Mouse (Mus musculus) right cerebral cortex, postnatal 10 days (tissue): Measurements from ENCODE around the gene Gon7.

Experiments used
- DNase-seq, 2 experiments: peaks; one replicate each; pipeline ENCODE4 v3.0.0; 2021; ENCODE audit warnings: low spot score in 2 of 2

The Gon7 gene

GRCm38 (mm10) chr12:102757689-102758402 is at the start of gene Gon7, which contains the start of the genes Gm28051 and Ubr7:
TSS of gene Gon7 (minus strand) at chr12:102757803.
TSS of gene Gm28051 (minus strand) at chr12:102757765.
TSS of gene Ubr7 (plus strand) at chr12:102757967.
- DNase-seq, result peak; percentile 98

- DNase-seq, result no peak
Measured at GRCm38 (mm10) chr12:102799528-102799927, 41.9 kb upstream of the Gon7 start.

- no peak for DNase-seq
Measured at GRCm38 (mm10) chr12:102787927-102788326, 30.3 kb upstream of the Gon7 start.

- DNase-seq, result peak in 1 of 2 experiments; percentile 41
Measured at GRCm38 (mm10) chr12:102785593-102785985, 28.0 kb upstream of the Gon7 start.

- no peak for DNase-seq
Measured at GRCm38 (mm10) chr12:102784899-102785592, 27.4 kb upstream of the Gon7 start.

- no peak for DNase-seq
Measured at GRCm38 (mm10) chr12:102782841-102783240, 25.2 kb upstream of the Gon7 start.

GRCm38 (mm10) chr12:102779452-102779851 is 21.8 kb upstream of the Gon7 start:
- no peak for DNase-seq

- DNase-seq, result no peak
Measured at GRCm38 (mm10) chr12:102778151-102778550, 20.5 kb upstream of the Gon7 start.

- no peak for DNase-seq
Measured at GRCm38 (mm10) chr12:102776035-102776434, 18.4 kb upstream of the Gon7 start.

- no peak for DNase-seq
Measured at GRCm38 (mm10) chr12:102772676-102773075, 15.1 kb upstream of the Gon7 start.

- DNase-seq, result no peak
Measured at GRCm38 (mm10) chr12:102771601-102772000, 14.0 kb upstream of the Gon7 start.

- DNase-seq, result no peak
Measured at GRCm38 (mm10) chr12:102769000-102769399, 11.4 kb upstream of the Gon7 start.

GRCm38 (mm10) chr12:102763696-102764095 is 6.1 kb upstream of the Gon7 start:
- no peak for DNase-seq

GRCm38 (mm10) chr12:102761668-102762067 is 4.1 kb upstream of the Gon7 start:
- DNase-seq, result no peak

- DNase-seq, result no peak
Measured at GRCm38 (mm10) chr12:102758936-102759335, 1.3 kb upstream of the Gon7 start.

GRCm38 (mm10) chr12:102758403-102758756 is 777 bp upstream of the Gon7 start, which contains the start of gene Gm20604:
TSS of gene Gm20604 (minus strand) at chr12:102758672.
- no peak for DNase-seq

GRCm38 (mm10) chr12:102757055-102757688 is 431 bp downstream of the Gon7 start:
- no peak for DNase-seq

- peak in 1 of 2 experiments; percentile 50 for DNase-seq
Measured at GRCm38 (mm10) chr12:102756304-102756703, 1.3 kb downstream of the Gon7 start.

GRCm38 (mm10) chr12:102748256-102748655 is 9.3 kb downstream of the Gon7 start:
- DNase-seq, result no peak

- no peak for DNase-seq
Measured at GRCm38 (mm10) chr12:102744839-102745238, 12.8 kb downstream of the Gon7 start.

- peak; percentile 94 for DNase-seq
Measured at GRCm38 (mm10) chr12:102743589-102744574, 13.7 kb downstream of the Gon7 start, which contains the start of the genes Moap1 and Tmem251. TSS of gene Moap1 (minus strand) at chr12:102743661. TSS of gene Tmem251 (plus strand) at chr12:102743762.
